Mouse (Mus musculus) olfactory bulb, adult 2 months (tissue): ENCODE measurements around the gene Prph2. TPM values are rescaled to one million over a fixed set of nuclear protein-coding genes. Genes with fewer than 3 reads are reported as not detected.

ENCODE experiments used
- H3K27ac ChIP-seq: fragments of 200-500 bp; 2 replicates; pipeline ENCODE4 v1.5.1; 2012; ENCODE audit warnings: low read depth, low read length; ENCODE audit not compliant: insufficient read depth
- H3K4me1 ChIP-seq: fragments of 200-500 bp; 2 replicates; pipeline ENCODE4 v1.6.1; 2012; ENCODE audit warnings: low read length; ENCODE audit not compliant: control insufficient read depth, insufficient read depth
- H3K4me3 ChIP-seq: fragments of 200-500 bp; 2 replicates; pipeline ENCODE4 v1.5.1; 2012; ENCODE audit warnings: mild to moderate bottlenecking, low read depth, low read length, moderate library complexity; ENCODE audit not compliant: insufficient read depth
- CTCF ChIP-seq: fragments of 200-500 bp; IDR thresholded peaks from 2 replicates; pipeline ENCODE4 v1.5.1; 2012; ENCODE audit warnings: low read depth, mild to moderate bottlenecking, low read length, moderate library complexity; ENCODE audit not compliant: insufficient read depth
- POLR2A ChIP-seq: fragments of 200-500 bp; IDR thresholded peaks from 2 replicates; pipeline ENCODE4 v1.6.1; 2012; ENCODE audit warnings: mild to moderate bottlenecking, low read depth, low read length, moderate library complexity; ENCODE audit not compliant: insufficient read depth
- WGBS: fragments of 180-500 bp; shearing (Covaris S2); methylation state at CpG from one replicate; pipeline ENCODE4 v1.1.7; 2018; 5-methylcytosine and 5-hydroxymethylcytosine counted together
- polyA plus RNA-seq: library from polyadenylated mRNA; stranded (reverse); fragments of >200 nt; gene quantifications from 2 replicates; pipeline ENCODE4 v1.2.4, GENCODE M21; 2012; ENCODE audit warnings: low replicate concordance; ENCODE audit not compliant: missing spikeins, insufficient read depth, insufficient read length

The Prph2 gene
- polyA plus RNA-seq, result not detected in 2 replicates

GRCm38 (mm10) chr17:46910186-46910585 lies at the start of gene Prph2:
Prph2 (plus strand) TSS chr17:46910459.
- H3K4me1 ChIP-seq, result no peaks in the 10 kb centered on the region
- H3K27ac ChIP-seq, result no peak within 1 kb of the TSS
- TF ChIP-seq CTCF (no peak), POLR2A (no peak)
- no peak within 1 kb of the TSS for H3K4me3 ChIP-seq
- WGBS, result 88% methylated on average over 10 of the region's 10 CpGs

- H3K4me1 ChIP-seq, result peaks cover 25% of the 10 kb centered on the region
- TF ChIP-seq CTCF (no peak), POLR2A (no peak)
- H3K4me3 ChIP-seq, result no peak overlapping the region
- 46% methylated on average over 7 of the region's 7 CpGs for WGBS
- no peak overlapping the region for H3K27ac ChIP-seq
Measured at GRCm38 (mm10) chr17:46864566-46865195, 45.6 kb upstream of the Prph2 start.

- Histone ChIP-seq H3K27ac (no peak overlapping the region), H3K4me1 (peaks cover 25% of the 10 kb centered on the region), H3K4me3 (no peak overlapping the region)
- WGBS, result 67% methylated on average over 12 of the region's 12 CpGs
- TF ChIP-seq CTCF, result no peak
- TF ChIP-seq POLR2A, result no peak
Measured at GRCm38 (mm10) chr17:46866836-46867235, 43.4 kb upstream of the Prph2 start.

- Histone ChIP-seq H3K4me1 (peaks cover 40% of the 10 kb centered on the region), H3K4me3 (no peak overlapping the region), H3K27ac (no peak overlapping the region)
- TF ChIP-seq POLR2A (no peak), CTCF (no peak)
- WGBS, result 97% methylated on average over 5 of the region's 5 CpGs
Measured at GRCm38 (mm10) chr17:46870204-46870798, 40.0 kb upstream of the Prph2 start.

GRCm38 (mm10) chr17:46870913-46871312 lies 39.3 kb upstream of the Prph2 start:
- Histone ChIP-seq H3K27ac (no peak overlapping the region), H3K4me3 (no peak overlapping the region), H3K4me1 (peaks cover 38% of the 10 kb centered on the region)
- WGBS, result 33% methylated on average over 1 of the region's 1 CpGs
- TF ChIP-seq CTCF (no peak), POLR2A (no peak)

GRCm38 (mm10) chr17:46872806-46873205 lies 37.5 kb upstream of the Prph2 start:
- no peak overlapping the region for H3K4me3 ChIP-seq
- H3K27ac ChIP-seq, result no peak overlapping the region
- no peak for TF ChIP-seq CTCF
- TF ChIP-seq POLR2A, result no peak
- peaks cover 27% of the 10 kb centered on the region for H3K4me1 ChIP-seq
- WGBS, result 77% methylated on average over 7 of the region's 7 CpGs

- TF ChIP-seq CTCF (no peak), POLR2A (no peak)
- H3K4me3 ChIP-seq, result peak overlapping the region; percentile 12; the same call in 1 of the 2 replicates
- 16% methylated on average over 10 of the region's 10 CpGs for WGBS
- peaks cover 25% of the 10 kb centered on the region for H3K4me1 ChIP-seq
- peak overlapping the region; percentile 63 for H3K27ac ChIP-seq
Measured at GRCm38 (mm10) chr17:46874133-46874532, 36.1 kb upstream of the Prph2 start.

- WGBS, result 78% methylated on average over 3 of the region's 3 CpGs
- TF ChIP-seq POLR2A, result no peak
- no peak for TF ChIP-seq CTCF
- H3K27ac ChIP-seq, result no peak overlapping the region
- H3K4me3 ChIP-seq, result no peak overlapping the region
- H3K4me1 ChIP-seq, result peaks cover 29% of the 10 kb centered on the region
Measured at GRCm38 (mm10) chr17:46875626-46876025, 34.6 kb upstream of the Prph2 start.

GRCm38 (mm10) chr17:46876371-46876950 lies 33.8 kb upstream of the Prph2 start:
- H3K4me1 ChIP-seq, result peaks cover 29% of the 10 kb centered on the region
- TF ChIP-seq POLR2A (no peak), CTCF (no peak)
- no peak overlapping the region for H3K4me3 ChIP-seq
- 84% methylated on average over 8 of the region's 8 CpGs for WGBS
- H3K27ac ChIP-seq, result no peak overlapping the region

- TF ChIP-seq CTCF, result no peak
- TF ChIP-seq POLR2A, result no peak
- WGBS, result 91% methylated on average over 5 of the region's 5 CpGs
- peaks cover 29% of the 10 kb centered on the region for H3K4me1 ChIP-seq
- H3K4me3 ChIP-seq, result no peak overlapping the region
- no peak overlapping the region for H3K27ac ChIP-seq
Measured at GRCm38 (mm10) chr17:46877061-46877460, 33.2 kb upstream of the Prph2 start.
